Mouse (Mus musculus) lung, postnatal 0 days (tissue): ENCODE results near the gene Med10. TPM values are rescaled to one million over a fixed set of nuclear protein-coding genes. Genes with fewer than 3 reads are reported as not detected.

ENCODE experiments used
- ATAC-seq: fragments of 200-750 bp; cut with Nextera tagmentation; 2 replicates; pipeline ENCODE4 v1.8.0; 2017; ENCODE audit warnings: moderate library complexity
- DNase-seq: peaks from one replicate; pipeline ENCODE4 v3.0.0-alpha.2; 2016; ENCODE audit warnings: low spot score
- H3K27ac ChIP-seq: fragments of 300-500 bp; sonication (generic); 2 replicates; pipeline ENCODE4 v1.5.1; 2014; ENCODE audit warnings: antibody characterized with exemption, mild to moderate bottlenecking, low read length, mixed read lengths
- H3K27me3 ChIP-seq: fragments of 300-500 bp; sonication (generic); replicated peaks from 2 replicates; pipeline ENCODE4 v1.6.1; 2014; ENCODE audit warnings: low read length, mixed read lengths; ENCODE audit not compliant: insufficient read depth
- H3K36me3 ChIP-seq: fragments of 300-500 bp; sonication (generic); 2 replicates; pipeline ENCODE4 v1.6.1; 2014; ENCODE audit warnings: low read length, mixed read lengths; ENCODE audit not compliant: insufficient read depth
- H3K4me1 ChIP-seq: fragments of 300-500 bp; sonication (generic); 2 replicates; pipeline ENCODE4 v1.6.1; 2014; ENCODE audit warnings: antibody characterized with exemption, low read depth, low read length, mixed read lengths; ENCODE audit not compliant: insufficient read depth
- H3K4me2 ChIP-seq: fragments of 300-500 bp; sonication (generic); replicated peaks from 2 replicates; pipeline ENCODE4 v1.6.1; 2014; ENCODE audit warnings: low read depth, mild to moderate bottlenecking, low read length, moderate library complexity, mixed read lengths
- H3K4me3 ChIP-seq: fragments of 300-500 bp; sonication (generic); 2 replicates; pipeline ENCODE4 v1.5.1; 2014; ENCODE audit warnings: low read depth, low read length
- H3K9ac ChIP-seq: fragments of 300-500 bp; sonication (generic); replicated peaks from 2 replicates; pipeline ENCODE4 v1.6.1; 2014; ENCODE audit warnings: low read depth, mild to moderate bottlenecking
- H3K9me3 ChIP-seq: fragments of 300-500 bp; sonication (generic); 2 replicates; pipeline ENCODE4 v1.6.1; 2016; ENCODE audit warnings: low read length, mixed read lengths
- CTCF ChIP-seq: IDR thresholded peaks from 2 replicates; pipeline ENCODE4 v1.5.1; 2016; ENCODE audit warnings: antibody characterized with exemption, mild to moderate bottlenecking
- EP300 ChIP-seq: IDR thresholded peaks from 2 replicates; pipeline ENCODE4 v1.6.1; 2016; ENCODE audit warnings: antibody characterized with exemption, mild to moderate bottlenecking, control low read depth
- WGBS: fragments of 180-500 bp; shearing (Covaris S2); extraction: QIAGEN DNeasy Blood & Tissue Kit; methylation state at CpG from one replicate; pipeline ENCODE4 v1.1.7; 2014; 5-methylcytosine and 5-hydroxymethylcytosine counted together
- polyA plus RNA-seq: library from polyadenylated mRNA; unstranded; fragments of >200 nt; fragmentation: Nextera tagmentation; extraction: Ambion mirVana; gene quantifications from 2 replicates; pipeline ENCODE4 v1.2.1, GENCODE M21; 2015

Gene Med10
- polyA plus RNA-seq, 1 experiment from 2014 or later = 101 TPM

- 68% methylated on average over 19 of the region's 19 CpGs for WGBS
- H3K27me3 ChIP-seq = no peaks in the 10 kb centered on the region
- no peaks in the 10 kb centered on the region for H3K36me3 ChIP-seq
- H3K9me3 ChIP-seq = no peaks in the 10 kb centered on the region
- H3K4me3 ChIP-seq = no peak overlapping the region
- no peak for DNase-seq
- no peak overlapping the region for H3K27ac ChIP-seq
- no peak overlapping the region for H3K4me2 ChIP-seq
- ATAC-seq = no peak
- no peak overlapping the region for H3K9ac ChIP-seq
- no peaks in the 10 kb centered on the region for H3K4me1 ChIP-seq
- TF ChIP-seq CTCF = no peak
- no peak for TF ChIP-seq EP300
Measured at GRCm38 (mm10) chr13:69823920-69824637, 21.9 kb downstream of the Med10 start.

- H3K4me1 ChIP-seq = no peaks in the 10 kb centered on the region
- TF ChIP-seq CTCF (no peak), EP300 (no peak)
- 10% methylated on average over 8 of the region's 8 CpGs for WGBS
- no peak overlapping the region for H3K27ac ChIP-seq
- no peak overlapping the region for H3K4me3 ChIP-seq
- H3K9me3 ChIP-seq = no peaks in the 10 kb centered on the region
- H3K9ac ChIP-seq = no peak overlapping the region
- no peak for ATAC-seq
- no peaks in the 10 kb centered on the region for H3K36me3 ChIP-seq
- DNase-seq = no peak
- no peaks in the 10 kb centered on the region for H3K27me3 ChIP-seq
- H3K4me2 ChIP-seq = no peak overlapping the region
Measured at GRCm38 (mm10) chr13:69825396-69826095, 23.4 kb downstream of the Med10 start.

- Histone ChIP-seq H3K4me3 (no peak overlapping the region), H3K9ac (no peak overlapping the region), H3K27ac (no peak overlapping the region), H3K36me3 (no peaks in the 10 kb centered on the region), H3K27me3 (no peaks in the 10 kb centered on the region), H3K9me3 (no peaks in the 10 kb centered on the region), H3K4me2 (no peak overlapping the region), H3K4me1 (no peaks in the 10 kb centered on the region)
- ATAC-seq = no peak
- TF ChIP-seq EP300 (no peak), CTCF (no peak)
- 83% methylated on average over 8 of the region's 8 CpGs for WGBS
- DNase-seq = no peak
Measured at GRCm38 (mm10) chr13:69830606-69831005, 28.4 kb downstream of the Med10 start.

GRCm38 (mm10) chr13:69832578-69832977 lies 30.4 kb downstream of the Med10 start:
- Histone ChIP-seq H3K36me3 (no peaks in the 10 kb centered on the region), H3K4me2 (no peak overlapping the region), H3K4me1 (no peaks in the 10 kb centered on the region), H3K9ac (no peak overlapping the region), H3K9me3 (no peaks in the 10 kb centered on the region), H3K27ac (no peak overlapping the region), H3K4me3 (no peak overlapping the region), H3K27me3 (no peaks in the 10 kb centered on the region)
- 88% methylated on average over 9 of the region's 9 CpGs for WGBS
- no peak for TF ChIP-seq EP300
- DNase-seq = no peak
- ATAC-seq = no peak

GRCm38 (mm10) chr13:69833416-69833815 lies 31.2 kb downstream of the Med10 start:
- H3K9ac ChIP-seq = no peak overlapping the region
- WGBS = 82% methylated on average over 11 of the region's 11 CpGs
- no peaks in the 10 kb centered on the region for H3K9me3 ChIP-seq
- H3K4me1 ChIP-seq = no peaks in the 10 kb centered on the region
- H3K36me3 ChIP-seq = no peaks in the 10 kb centered on the region
- no peaks in the 10 kb centered on the region for H3K27me3 ChIP-seq
- TF ChIP-seq CTCF (no peak), EP300 (no peak)
- H3K27ac ChIP-seq = no peak overlapping the region
- no peak overlapping the region for H3K4me2 ChIP-seq
- DNase-seq = no peak
- H3K4me3 ChIP-seq = no peak overlapping the region
- ATAC-seq = no peak

GRCm38 (mm10) chr13:69845592-69845991 lies 43.4 kb downstream of the Med10 start:
- no peaks in the 10 kb centered on the region for H3K27me3 ChIP-seq
- TF ChIP-seq EP300 (no peak), CTCF (no peak)
- no peaks in the 10 kb centered on the region for H3K36me3 ChIP-seq
- no peak overlapping the region for H3K4me2 ChIP-seq
- H3K4me1 ChIP-seq = no peaks in the 10 kb centered on the region
- DNase-seq (no peak), ATAC-seq (no peak)
- no peaks in the 10 kb centered on the region for H3K9me3 ChIP-seq
- 73% methylated on average over 1 of the region's 1 CpGs for WGBS
- no peak overlapping the region for H3K9ac ChIP-seq
- H3K4me3 ChIP-seq = no peak overlapping the region
- no peak overlapping the region for H3K27ac ChIP-seq
